Mouse (Mus musculus) small intestine, adult 2 months (tissue): ENCODE data around the gene Rictor. TPM values are rescaled to one million over a fixed set of nuclear protein-coding genes. Genes with fewer than 3 reads are reported as not detected.

Experiments used
- H3K27ac ChIP-seq: fragments of 200-500 bp; 2 replicates; pipeline ENCODE4 v1.5.1; 2012; ENCODE audit warnings: low read depth, low read length, control low read depth, inconsistent platforms; ENCODE audit not compliant: insufficient read depth
- H3K27me3 ChIP-seq: fragments of 200-500 bp; 2 replicates; pipeline ENCODE4 v1.6.1; 2012; ENCODE audit warnings: mild to moderate bottlenecking, moderate library complexity, low read length, inconsistent platforms; ENCODE audit not compliant: control insufficient read depth, insufficient read depth
- H3K36me3 ChIP-seq: fragments of 200-500 bp; 2 replicates; pipeline ENCODE4 v1.6.1; 2012; ENCODE audit warnings: mild to moderate bottlenecking, low read length, control low read depth, inconsistent platforms; ENCODE audit not compliant: control insufficient read depth, insufficient read depth
- H3K4me1 ChIP-seq: fragments of 200-500 bp; 2 replicates; pipeline ENCODE4 v1.6.1; 2012; ENCODE audit warnings: low read length, inconsistent platforms, mixed read lengths; ENCODE audit not compliant: control insufficient read depth, insufficient read depth, insufficient read length
- H3K4me3 ChIP-seq: fragments of 200-500 bp; 2 replicates; pipeline ENCODE4 v1.5.1; 2012; ENCODE audit warnings: low read depth, mild to moderate bottlenecking, control low read depth, inconsistent platforms, low read length, moderate library complexity
- CTCF ChIP-seq: fragments of 200-500 bp; IDR thresholded peaks from 2 replicates; pipeline ENCODE4 v1.5.1; 2012; ENCODE audit warnings: low read depth, mild to moderate bottlenecking, control low read depth, inconsistent platforms, low read length, moderate library complexity, mixed read lengths; ENCODE audit not compliant: insufficient replicate concordance, insufficient read length; ENCODE audit errors: extremely low read depth
- POLR2A ChIP-seq: fragments of 200-500 bp; IDR thresholded peaks from 2 replicates; pipeline ENCODE4 v1.6.1; 2012; ENCODE audit warnings: low read depth, mild to moderate bottlenecking, control low read depth, inconsistent platforms, low read length, moderate library complexity
- WGBS: fragments of 180-500 bp; shearing (Covaris S2); methylation state at CpG from one replicate; pipeline ENCODE4 v1.1.7; 2018; 5-methylcytosine and 5-hydroxymethylcytosine counted together
- polyA plus RNA-seq: library from polyadenylated mRNA; depleted of rRNA; stranded (reverse); fragments of >200 nt; gene quantifications from 2 replicates; pipeline ENCODE4 v1.2.3, GENCODE M21; 2012; rRNA removed

Rictor gene
- polyA plus RNA-seq: 1.1 and 2.5 TPM in 2 replicates

- peak within 1 kb of the TSS; percentile 100 for H3K4me3 ChIP-seq
- H3K27ac ChIP-seq: peak within 1 kb of the TSS; percentile 67; the same call in 1 of the 2 replicates
- no peak for TF ChIP-seq CTCF
- peak; percentile 63; the same call in 1 of the 2 replicates for TF ChIP-seq POLR2A
- under 1% methylated on average over 68 of the region's 82 CpGs for WGBS
- H3K4me1 ChIP-seq: peaks cover 7% of the 10 kb centered on the region; the same call in 1 of the 2 replicates
- H3K27me3 ChIP-seq: no peaks in the 10 kb centered on the region
- H3K36me3 ChIP-seq: no peaks in the 10 kb centered on the region
These were observed at the start of gene Rictor for GRCm38 (mm10) chr15:6707936-6708525. TSS of gene Rictor (plus strand) at chr15:6708379.

- no peak overlapping the region for H3K27ac ChIP-seq
- no peak overlapping the region for H3K4me3 ChIP-seq
- WGBS: 61% methylated on average over 3 of the region's 3 CpGs
- no peak for TF ChIP-seq POLR2A
- no peak for TF ChIP-seq CTCF
- no peaks in the 10 kb centered on the region for H3K36me3 ChIP-seq
- H3K27me3 ChIP-seq: no peaks in the 10 kb centered on the region
- H3K4me1 ChIP-seq: no peaks in the 10 kb centered on the region
These were observed 46.2 kb upstream of the Rictor start for GRCm38 (mm10) chr15:6661951-6662350.

GRCm38 (mm10) chr15:6663991-6664390, 44.2 kb upstream of the Rictor start:
- no peaks in the 10 kb centered on the region for H3K27me3 ChIP-seq
- no peak overlapping the region for H3K27ac ChIP-seq
- H3K4me3 ChIP-seq: no peak overlapping the region
- no peaks in the 10 kb centered on the region for H3K4me1 ChIP-seq
- TF ChIP-seq CTCF (no peak), POLR2A (no peak)
- WGBS: 71% methylated on average over 7 of the region's 7 CpGs
- H3K36me3 ChIP-seq: no peaks in the 10 kb centered on the region

GRCm38 (mm10) chr15:6666072-6666471, 42.1 kb upstream of the Rictor start:
- TF ChIP-seq POLR2A: no peak
- TF ChIP-seq CTCF: no peak
- no peaks in the 10 kb centered on the region for H3K4me1 ChIP-seq
- H3K36me3 ChIP-seq: no peaks in the 10 kb centered on the region
- 35% methylated on average over 5 of the region's 5 CpGs for WGBS
- no peaks in the 10 kb centered on the region; the same call in 1 of the 2 replicates for H3K27me3 ChIP-seq
- no peak overlapping the region for H3K4me3 ChIP-seq
- no peak overlapping the region for H3K27ac ChIP-seq

GRCm38 (mm10) chr15:6668793-6669437, 39.3 kb upstream of the Rictor start:
- TF ChIP-seq CTCF (no peak), POLR2A (no peak)
- no peaks in the 10 kb centered on the region for H3K4me1 ChIP-seq
- no peaks in the 10 kb centered on the region; the same call in 1 of the 2 replicates for H3K27me3 ChIP-seq
- H3K36me3 ChIP-seq: no peaks in the 10 kb centered on the region
- no peak overlapping the region for H3K4me3 ChIP-seq
- WGBS: 37% methylated on average over 14 of the region's 14 CpGs
- no peak overlapping the region for H3K27ac ChIP-seq

- no peaks in the 10 kb centered on the region for H3K4me1 ChIP-seq
- 82% methylated on average over 2 of the region's 2 CpGs for WGBS
- H3K27ac ChIP-seq: no peak overlapping the region
- TF ChIP-seq POLR2A (no peak), CTCF (no peak)
- H3K4me3 ChIP-seq: no peak overlapping the region
- no peaks in the 10 kb centered on the region for H3K36me3 ChIP-seq
- H3K27me3 ChIP-seq: no peaks in the 10 kb centered on the region
These were observed 29.7 kb upstream of the Rictor start for GRCm38 (mm10) chr15:6678479-6678878.

- TF ChIP-seq CTCF: peak; percentile 48; the same call in 1 of the 2 replicates
- no peak for TF ChIP-seq POLR2A
- 67% methylated on average over 2 of the region's 2 CpGs for WGBS
- Histone ChIP-seq H3K27me3 (no peaks in the 10 kb centered on the region), H3K36me3 (no peaks in the 10 kb centered on the region), H3K4me1 (no peaks in the 10 kb centered on the region), H3K4me3 (no peak overlapping the region), H3K27ac (no peak overlapping the region)
These were observed 6.0 kb upstream of the Rictor start for GRCm38 (mm10) chr15:6702164-6702563.
